Mouse (Mus musculus) urinary bladder, adult 2 months (tissue): ENCODE results near the gene Pde4d. TPM values are rescaled to one million over a fixed set of nuclear protein-coding genes. Genes with fewer than 3 reads are reported as not detected.

ENCODE experiments used
- DNase-seq: peaks from one replicate; pipeline ENCODE4 v3.0.0; 2022; ENCODE audit warnings: low spot score
- polyA plus RNA-seq: library from polyadenylated mRNA; depleted of rRNA; stranded (reverse); fragments of >200 nt; gene quantifications from 2 replicates; pipeline ENCODE4 v1.2.3, GENCODE M21; 2012

Pde4d gene
- polyA plus RNA-seq, 1 experiment: 21.4 TPM

GRCm38 (mm10) chr13:109690558-109690957 is 1240.8 kb downstream of the Pde4d start:
- DNase-seq: no peak

GRCm38 (mm10) chr13:109692851-109693250 is 1243.1 kb downstream of the Pde4d start:
- no peak for DNase-seq

GRCm38 (mm10) chr13:109693769-109694168 is 1244.0 kb downstream of the Pde4d start:
- DNase-seq: no peak

GRCm38 (mm10) chr13:109694293-109694692 is 1244.5 kb downstream of the Pde4d start:
- DNase-seq: no peak

- DNase-seq: no peak
Measured at GRCm38 (mm10) chr13:109695098-109695497, 1245.3 kb downstream of the Pde4d start.

- DNase-seq: no peak
Measured at GRCm38 (mm10) chr13:109706141-109706540, 1256.4 kb downstream of the Pde4d start.

GRCm38 (mm10) chr13:109706579-109706978 is 1256.8 kb downstream of the Pde4d start:
- DNase-seq: no peak

- no peak for DNase-seq
Measured at GRCm38 (mm10) chr13:109707154-109707553, 1257.4 kb downstream of the Pde4d start.

GRCm38 (mm10) chr13:109708326-109708725 is 1258.6 kb downstream of the Pde4d start:
- no peak for DNase-seq

GRCm38 (mm10) chr13:109714581-109714980 is 1264.8 kb downstream of the Pde4d start:
- DNase-seq: no peak

- DNase-seq: no peak
Measured at GRCm38 (mm10) chr13:109715321-109715720, 1265.6 kb downstream of the Pde4d start.

- no peak for DNase-seq
Measured at GRCm38 (mm10) chr13:109720127-109720713, 1270.5 kb downstream of the Pde4d start.

GRCm38 (mm10) chr13:109722237-109723119 is 1272.7 kb downstream of the Pde4d start:
- no peak for DNase-seq

- DNase-seq: no peak
Measured at GRCm38 (mm10) chr13:109727346-109727745, 1277.6 kb downstream of the Pde4d start.

- DNase-seq: no peak
Measured at GRCm38 (mm10) chr13:109729612-109730011, 1279.9 kb downstream of the Pde4d start.

- no peak for DNase-seq
Measured at GRCm38 (mm10) chr13:109732655-109733376, 1283.1 kb downstream of the Pde4d start.

- no peak for DNase-seq
Measured at GRCm38 (mm10) chr13:109736290-109737078, 1286.7 kb downstream of the Pde4d start.

GRCm38 (mm10) chr13:109746492-109746891 is 1296.7 kb downstream of the Pde4d start:
- no peak for DNase-seq

GRCm38 (mm10) chr13:109752236-109752863 is 1302.6 kb downstream of the Pde4d start:
- DNase-seq: no peak

- no peak for DNase-seq
Measured at GRCm38 (mm10) chr13:109756854-109757253, 1307.1 kb downstream of the Pde4d start.

- DNase-seq: no peak
Measured at GRCm38 (mm10) chr13:109759201-109759600, 1309.5 kb downstream of the Pde4d start.
